Mouse (Mus musculus): ENCODE results near the gene Slc29a4.

Slc29a4 gene

GRCm38 (mm10) chr5:142730295-142730694 is 38.0 kb downstream of the Slc29a4 start:
- in situ Hi-C loops (cut with MboI; ENCODE audit: low sequenced_read_pairs), result no loop called here

- in situ Hi-C loops (cut with MboI; ENCODE audit: low sequenced_read_pairs), result no loop called here
Observed at GRCm38 (mm10) chr5:142731916-142732315, 39.6 kb downstream of the Slc29a4 start.

- in situ Hi-C loops (cut with MboI; ENCODE audit: low sequenced_read_pairs), result no loop called here
Observed at GRCm38 (mm10) chr5:142739941-142740340, 47.6 kb downstream of the Slc29a4 start.

- in situ Hi-C loops (cut with MboI; ENCODE audit: low sequenced_read_pairs), result no loop called here
Observed at GRCm38 (mm10) chr5:142747026-142747629, 54.8 kb downstream of the Slc29a4 start.

GRCm38 (mm10) chr5:142750173-142750572 is 57.9 kb downstream of the Slc29a4 start:
- in situ Hi-C loops (cut with MboI; ENCODE audit: low sequenced_read_pairs), result loop anchor here (25.0 kb wide), 1 partner anchor 112 kb away; no protein-coding TSS in a partner anchor

GRCm38 (mm10) chr5:142752241-142752640 is 59.9 kb downstream of the Slc29a4 start:
- in situ Hi-C loops (cut with MboI; ENCODE audit: low sequenced_read_pairs), result loop anchor here (25.0 kb wide), 1 partner anchor 110 kb away; no protein-coding TSS in a partner anchor

- in situ Hi-C loops (cut with MboI; ENCODE audit: low sequenced_read_pairs), result loop anchor here (25.0 kb wide), 1 partner anchor 103 kb away; no protein-coding TSS in a partner anchor
Observed at GRCm38 (mm10) chr5:142759786-142760185, 67.5 kb downstream of the Slc29a4 start.

GRCm38 (mm10) chr5:142761326-142761983 is 69.1 kb downstream of the Slc29a4 start:
- in situ Hi-C loops (cut with MboI; ENCODE audit: low sequenced_read_pairs), result loop anchor here (25.0 kb wide), 1 partner anchor 101 kb away; no protein-coding TSS in a partner anchor

- in situ Hi-C loops (cut with MboI; ENCODE audit: low sequenced_read_pairs), result loop anchor here (25.0 kb wide), 1 partner anchor 100 kb away; no protein-coding TSS in a partner anchor
Observed at GRCm38 (mm10) chr5:142762082-142762807, 69.9 kb downstream of the Slc29a4 start.

GRCm38 (mm10) chr5:142764306-142764705 is 72.0 kb downstream of the Slc29a4 start:
- in situ Hi-C loops (cut with MboI; ENCODE audit: low sequenced_read_pairs), result loop anchor here (25.0 kb wide), 1 partner anchor 98 kb away; no protein-coding TSS in a partner anchor

GRCm38 (mm10) chr5:142764889-142765288 is 72.6 kb downstream of the Slc29a4 start:
- in situ Hi-C loops (cut with MboI; ENCODE audit: low sequenced_read_pairs), result loop anchor here (25.0 kb wide), 1 partner anchor 97 kb away; no protein-coding TSS in a partner anchor

GRCm38 (mm10) chr5:142766708-142767107 is 74.4 kb downstream of the Slc29a4 start:
- in situ Hi-C loops (cut with MboI; ENCODE audit: low sequenced_read_pairs), result loop anchor here (25.0 kb wide), 1 partner anchor 96 kb away; no protein-coding TSS in a partner anchor

GRCm38 (mm10) chr5:142767937-142768336 is 75.6 kb downstream of the Slc29a4 start:
- in situ Hi-C loops (cut with MboI; ENCODE audit: low sequenced_read_pairs), result loop anchor here (25.0 kb wide), 1 partner anchor 94 kb away; no protein-coding TSS in a partner anchor

GRCm38 (mm10) chr5:142768352-142769267 is 76.3 kb downstream of the Slc29a4 start:
- in situ Hi-C loops (cut with MboI; ENCODE audit: low sequenced_read_pairs), result loop anchor here (25.0 kb wide), 1 partner anchor 94 kb away; no protein-coding TSS in a partner anchor

GRCm38 (mm10) chr5:142769641-142770040 is 77.3 kb downstream of the Slc29a4 start:
- in situ Hi-C loops (cut with MboI; ENCODE audit: low sequenced_read_pairs), result loop anchor here (25.0 kb wide), 1 partner anchor 93 kb away; no protein-coding TSS in a partner anchor

GRCm38 (mm10) chr5:142771034-142771433 is 78.7 kb downstream of the Slc29a4 start:
- in situ Hi-C loops (cut with MboI; ENCODE audit: low sequenced_read_pairs), result loop anchor here (25.0 kb wide), 1 partner anchor 91 kb away; no protein-coding TSS in a partner anchor

- in situ Hi-C loops (cut with MboI; ENCODE audit: low sequenced_read_pairs), result loop anchor here (25.0 kb wide), 1 partner anchor 90 kb away; no protein-coding TSS in a partner anchor
Observed at GRCm38 (mm10) chr5:142771964-142772363, 79.7 kb downstream of the Slc29a4 start.
